Mouse (Mus musculus): Measurements from ENCODE around the gene Kansl1.

Kansl1 gene

GRCm38 (mm10) chr11:104363823-104364600, 104.6 kb downstream of the Kansl1 start:
- in situ Hi-C loops (cut with MseI, MboI) = no loop called here

- in situ Hi-C loops (cut with MseI, MboI) = no loop called here
These were observed 106.0 kb downstream of the Kansl1 start for GRCm38 (mm10) chr11:104362704-104363103.

- in situ Hi-C loops (cut with MseI, MboI) = no loop called here
These were observed 106.9 kb downstream of the Kansl1 start for GRCm38 (mm10) chr11:104361790-104362189.

- in situ Hi-C loops (cut with MseI, MboI) = no loop called here
These were observed 121.7 kb downstream of the Kansl1 start for GRCm38 (mm10) chr11:104346931-104347330.

- in situ Hi-C loops (cut with MseI, MboI) = no loop called here
These were observed 133.7 kb downstream of the Kansl1 start for GRCm38 (mm10) chr11:104334946-104335345.

- in situ Hi-C loops (cut with MseI, MboI) = no loop called here
These were observed 134.5 kb downstream of the Kansl1 start for GRCm38 (mm10) chr11:104334115-104334514.

GRCm38 (mm10) chr11:104332105-104332504, 136.6 kb downstream of the Kansl1 start:
- in situ Hi-C loops (cut with MseI, MboI) = no loop called here

GRCm38 (mm10) chr11:104331208-104331607, 137.5 kb downstream of the Kansl1 start:
- in situ Hi-C loops (cut with MseI, MboI) = no loop called here

GRCm38 (mm10) chr11:104330151-104330550, 138.5 kb downstream of the Kansl1 start:
- in situ Hi-C loops (cut with MseI, MboI) = no loop called here

GRCm38 (mm10) chr11:104329185-104329926, 139.3 kb downstream of the Kansl1 start:
- in situ Hi-C loops (cut with MseI, MboI) = no loop called here

GRCm38 (mm10) chr11:104327946-104328345, 140.7 kb downstream of the Kansl1 start:
- in situ Hi-C loops (cut with MseI, MboI) = no loop called here

GRCm38 (mm10) chr11:104327462-104327861, 141.2 kb downstream of the Kansl1 start:
- in situ Hi-C loops (cut with MseI, MboI) = no loop called here

- in situ Hi-C loops (cut with MseI, MboI) = no loop called here
These were observed 146.5 kb downstream of the Kansl1 start for GRCm38 (mm10) chr11:104322142-104322541.

- in situ Hi-C loops (cut with MseI, MboI) = no loop called here
These were observed 148.2 kb downstream of the Kansl1 start for GRCm38 (mm10) chr11:104320511-104320910.

GRCm38 (mm10) chr11:104318940-104319781, 149.5 kb downstream of the Kansl1 start:
- in situ Hi-C loops (cut with MseI, MboI) = no loop called here

- in situ Hi-C loops (cut with MseI, MboI) = no loop called here
These were observed 151.0 kb downstream of the Kansl1 start for GRCm38 (mm10) chr11:104317631-104318030.

- in situ Hi-C loops (cut with MseI, MboI) = no loop called here
These were observed 151.8 kb downstream of the Kansl1 start for GRCm38 (mm10) chr11:104316685-104317400.

- in situ Hi-C loops (cut with MseI, MboI) = no loop called here
These were observed 153.0 kb downstream of the Kansl1 start for GRCm38 (mm10) chr11:104315703-104316102.

GRCm38 (mm10) chr11:104311643-104312042, 157.0 kb downstream of the Kansl1 start:
- in situ Hi-C loops (cut with MseI, MboI) = no loop called here

GRCm38 (mm10) chr11:104310226-104310887, 158.3 kb downstream of the Kansl1 start:
- in situ Hi-C loops (cut with MseI, MboI) = no loop called here
